In the genomic region with DNA sequence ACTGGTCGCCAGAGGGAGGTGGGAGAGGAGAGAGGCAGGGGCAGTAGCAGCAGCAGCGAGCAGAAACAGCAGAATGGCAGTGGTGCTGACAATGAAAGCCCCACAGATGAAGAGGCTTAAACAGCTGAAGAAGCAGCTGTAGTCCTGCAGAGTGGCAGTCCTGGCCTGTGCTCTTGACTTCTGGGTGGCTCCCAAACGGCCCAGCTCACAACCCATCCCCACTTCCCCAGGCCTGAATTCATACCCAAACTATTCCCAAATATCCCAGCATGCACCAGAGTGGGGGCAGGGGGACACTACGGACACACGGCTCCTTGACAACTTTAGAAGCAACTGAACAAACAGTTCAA, we compare ENCODE assay signal across 8 mouse cellular contexts. TPM values are rescaled to one million over a fixed set of nuclear protein-coding genes. Genes with fewer than 3 reads are reported as not detected.
DNase-seq lines count a peak whose midpoint lies in the region; ATAC-seq lines count a peak whose summit lies in the region.

No protein-coding gene starts in this region.

- no peaks in the 10 kb centered on the region for H3K36me3 ChIP-seq in heart, embryonic 16.5 days (ENCODE audit: control insufficient read depth, insufficient read depth)

- peak; percentile 59; the same call in 1 of the 2 replicates for ATAC-seq in heart, embryonic 16.5 days (replicated peaks; ENCODE audit: extremely low read depth, insufficient read depth, low FRiP score)

- H3K9ac ChIP-seq in heart, embryonic 16.5 days (ENCODE audit: low read length), result peak overlapping the region; percentile 2; the same call in 1 of the 2 replicates

- 0 out of 2 replicates have a peak, but pooled peaks cover 2% of the 10 kb centered on the region for H3K9me3 ChIP-seq in heart, embryonic 16.5 days (replicated peaks; ENCODE audit: control insufficient read depth, low read length)

- WGBS in heart, embryonic 16.5 days, result 19% methylated on average over 5 of the region's 5 CpGs

- no peak overlapping the region for H3K4me3 ChIP-seq in heart, embryonic 16.5 days (ENCODE audit: low read length)

- no peak overlapping the region for H3K4me2 ChIP-seq in heart, embryonic 16.5 days (ENCODE audit: low read depth, low read length)

- peaks cover 18% of the 10 kb centered on the region for H3K4me1 ChIP-seq in heart, embryonic 16.5 days (ENCODE audit: control insufficient read depth, insufficient read depth, low read length)

- peak; percentile 18 to 29 for DNase-seq in cerebellum, postnatal 10 days
- no peak for DNase-seq in cerebellum, adult 8-10 months
- peak; percentile 41 for DNase-seq in embryo, embryonic 10 days (ENCODE audit: low spot score)
- DNase-seq in lung, postnatal 10 days, result peak; percentile 48
- no peak for DNase-seq in right cerebral cortex, adult 2 months (ENCODE audit: low spot score in 2 of 2)
- DNase-seq in frontal cortex, postnatal 36 days (ENCODE audit: low spot score in 2 of 2), result no peak
- no peak for DNase-seq in ovary, postnatal 14 days (ENCODE audit: low spot score)

- no peaks in the 10 kb centered on the region for H3K27me3 ChIP-seq in heart, embryonic 16.5 days (ENCODE audit: control insufficient read depth, insufficient read depth, low read length)

- peak overlapping the region; percentile 70 for H3K27ac ChIP-seq in heart, embryonic 16.5 days (ENCODE audit: low read length)

RNA-seq across cellular contexts. Expression of gene Memo1, which starts 30.2 kb away (rescaled TPM):
- polyA plus RNA-seq in heart, embryonic 16.5 days (2015; fragmentation: Nextera tagmentation; extraction: Ambion mirVana), result 71.4 and 72.2 TPM in 2 replicates

RNA-seq across cellular contexts. Expression of gene Dpy30, which starts 58.6 kb away (rescaled TPM):
- 184 and 188 TPM in 2 replicates for polyA plus RNA-seq in heart, embryonic 16.5 days (2015; fragmentation: Nextera tagmentation; extraction: Ambion mirVana)

Comparison
In these comparisons a context has a peak if more than half of its experiments do, and no peak if none do; other contexts are left out.
1. DNase-seq: peak in cerebellum, postnatal 10 days (2 of 2), embryo, embryonic 10 days (single experiment) and lung, postnatal 10 days (single experiment); none in cerebellum, adult 8-10 months (single experiment), right cerebral cortex, adult 2 months (0 of 2), frontal cortex, postnatal 36 days (0 of 2) and ovary, postnatal 14 days (single experiment).